Mouse (Mus musculus): ENCODE measurements around the gene Crybb1.

Crybb1 gene

GRCm38 (mm10) chr5:112255426-112255825, at the start of gene Crybb1:
Gene Crybb1, plus strand, starts transcription at chr5:112255815.
- ATAC-seq (ENCODE audit: insufficient number of reproducible peaks, low FRiP score, low TSS enrichment): peak; percentile 78

- no peak for ATAC-seq (ENCODE audit: insufficient number of reproducible peaks, low FRiP score, low TSS enrichment)
These were observed 48.9 kb upstream of the Crybb1 start for GRCm38 (mm10) chr5:112206543-112207255.

- ATAC-seq (ENCODE audit: insufficient number of reproducible peaks, low FRiP score, low TSS enrichment): no peak
These were observed 47.3 kb upstream of the Crybb1 start for GRCm38 (mm10) chr5:112208321-112208720.

- no peak for ATAC-seq (ENCODE audit: insufficient number of reproducible peaks, low FRiP score, low TSS enrichment)
These were observed 45.5 kb upstream of the Crybb1 start for GRCm38 (mm10) chr5:112210104-112210503.

- ATAC-seq (ENCODE audit: insufficient number of reproducible peaks, low FRiP score, low TSS enrichment): no peak
These were observed 43.7 kb upstream of the Crybb1 start for GRCm38 (mm10) chr5:112211911-112212310.

GRCm38 (mm10) chr5:112212711-112213264, 42.8 kb upstream of the Crybb1 start:
- no peak for ATAC-seq (ENCODE audit: insufficient number of reproducible peaks, low FRiP score, low TSS enrichment)

- no peak for ATAC-seq (ENCODE audit: insufficient number of reproducible peaks, low FRiP score, low TSS enrichment)
These were observed 42.0 kb upstream of the Crybb1 start for GRCm38 (mm10) chr5:112213331-112214240.

- ATAC-seq (ENCODE audit: insufficient number of reproducible peaks, low FRiP score, low TSS enrichment): no peak
These were observed 41.2 kb upstream of the Crybb1 start for GRCm38 (mm10) chr5:112214419-112214818.

- ATAC-seq (ENCODE audit: insufficient number of reproducible peaks, low FRiP score, low TSS enrichment): no peak
These were observed 40.3 kb upstream of the Crybb1 start for GRCm38 (mm10) chr5:112215291-112215751.

GRCm38 (mm10) chr5:112215801-112216251, 39.8 kb upstream of the Crybb1 start:
- ATAC-seq (ENCODE audit: insufficient number of reproducible peaks, low FRiP score, low TSS enrichment): no peak

GRCm38 (mm10) chr5:112216335-112216734, 39.3 kb upstream of the Crybb1 start:
- no peak for ATAC-seq (ENCODE audit: insufficient number of reproducible peaks, low FRiP score, low TSS enrichment)

GRCm38 (mm10) chr5:112217031-112217430, 38.6 kb upstream of the Crybb1 start:
- ATAC-seq (ENCODE audit: insufficient number of reproducible peaks, low FRiP score, low TSS enrichment): no peak

GRCm38 (mm10) chr5:112218679-112219078, 36.9 kb upstream of the Crybb1 start:
- no peak for ATAC-seq (ENCODE audit: insufficient number of reproducible peaks, low FRiP score, low TSS enrichment)

- ATAC-seq (ENCODE audit: insufficient number of reproducible peaks, low FRiP score, low TSS enrichment): no peak
These were observed 36.2 kb upstream of the Crybb1 start for GRCm38 (mm10) chr5:112219398-112219797.

GRCm38 (mm10) chr5:112220203-112220602, 35.4 kb upstream of the Crybb1 start:
- no peak for ATAC-seq (ENCODE audit: insufficient number of reproducible peaks, low FRiP score, low TSS enrichment)

GRCm38 (mm10) chr5:112225591-112225990, 30.0 kb upstream of the Crybb1 start:
- no peak for ATAC-seq (ENCODE audit: insufficient number of reproducible peaks, low FRiP score, low TSS enrichment)

GRCm38 (mm10) chr5:112227354-112227753, 28.3 kb upstream of the Crybb1 start:
- ATAC-seq (ENCODE audit: insufficient number of reproducible peaks, low FRiP score, low TSS enrichment): no peak

- ATAC-seq (ENCODE audit: insufficient number of reproducible peaks, low FRiP score, low TSS enrichment): no peak
These were observed 27.7 kb upstream of the Crybb1 start for GRCm38 (mm10) chr5:112227898-112228239.

GRCm38 (mm10) chr5:112228240-112229076, 27.2 kb upstream of the Crybb1 start:
- no peak for ATAC-seq (ENCODE audit: insufficient number of reproducible peaks, low FRiP score, low TSS enrichment)

GRCm38 (mm10) chr5:112235806-112236205, 19.8 kb upstream of the Crybb1 start:
- ATAC-seq (ENCODE audit: insufficient number of reproducible peaks, low FRiP score, low TSS enrichment): no peak

Measured in cerebellum, adult (tissue).